In the genomic region with DNA sequence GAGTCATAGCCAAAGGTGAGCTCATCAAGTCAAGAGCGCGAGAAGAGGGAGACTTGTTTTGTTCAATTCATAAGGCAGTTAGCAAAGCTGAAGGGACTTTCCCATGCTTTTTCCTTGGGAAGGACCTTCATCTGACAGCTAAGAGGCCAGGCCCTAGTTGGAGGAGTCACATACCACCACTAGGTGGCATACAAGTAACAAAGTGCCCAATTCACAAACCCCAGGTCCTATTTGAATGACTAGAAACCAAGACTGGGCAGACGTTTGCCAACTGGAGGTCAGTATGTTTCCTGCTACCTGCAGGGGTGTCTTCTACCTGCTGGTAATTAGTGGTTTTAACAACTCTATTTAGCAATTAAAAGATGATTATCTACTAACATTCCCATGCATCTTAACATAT, we compare ENCODE assay signal across 10 mouse cellular contexts. TPM values are rescaled to one million over a fixed set of nuclear protein-coding genes. Genes with fewer than 3 reads are reported as not detected.
DNase-seq lines count a peak whose midpoint lies in the region; ATAC-seq and TF ChIP-seq lines count a peak whose summit lies in the region.
"Had no signal": no experiment of that assay in that cellular context is flagged by ENCODE, and none has a peak within 500 bp of the region (broad histone marks: within the 10 kb centered on the region; RNA-seq: fewer than 3 reads in every experiment).

No protein-coding gene starts in this region.

- 0 out of 2 replicates have a peak, but pooled peaks cover 2% of the 10 kb centered on the region for H3K4me1 ChIP-seq in forebrain, embryonic 16.5 days (replicated peaks; ENCODE audit: control insufficient read depth, insufficient read depth, low read length)
- 0 out of 2 replicates have a peak, but pooled peaks cover 2% of the 10 kb centered on the region for H3K4me1 ChIP-seq in kidney, embryonic 16.5 days (ENCODE audit: insufficient read depth, low read length)

- H3K27ac ChIP-seq in forebrain, embryonic 16.5 days (ENCODE audit: low read length) = no peak overlapping the region
- no peak overlapping the region for H3K27ac ChIP-seq in kidney, embryonic 16.5 days (ENCODE audit: low read length)

- peak; percentile 72; the same call in 1 of the 2 replicates for TF ChIP-seq CTCF in brain, embryonic 14.5 days (IDR thresholded peaks at IDR 0.05; ENCODE audit: borderline replicate concordance, extremely low read depth, insufficient read depth, insufficient read length)

- TF ChIP-seq POLR2A in brain, embryonic 14.5 days (IDR thresholded peaks at IDR 0.05; ENCODE audit: borderline replicate concordance, extremely low read depth, insufficient read depth, insufficient read length, poor library complexity, severe bottlenecking) = no peak

- no peak for ATAC-seq in CD4-positive, CD25-positive, alpha-beta regulatory T cell, adult 4 months
- ATAC-seq in forebrain, embryonic 16.5 days = peak; percentile 58
- ATAC-seq in kidney, embryonic 16.5 days (ENCODE audit: low FRiP score, low TSS enrichment) = peak; percentile 47; the same call in 1 of the 2 replicates

- no peak overlapping the region for H3K4me3 ChIP-seq in forebrain, embryonic 16.5 days (replicated peaks; ENCODE audit: low read length)
- no peak overlapping the region for H3K4me3 ChIP-seq in kidney, embryonic 16.5 days (ENCODE audit: low read length)

- 41% methylated on average over 3 of the region's 3 CpGs for WGBS in forebrain, embryonic 16.5 days
- 39% methylated on average over 3 of the region's 3 CpGs for WGBS in kidney, embryonic 16.5 days

- no peaks in the 10 kb centered on the region for H3K36me3 ChIP-seq in forebrain, embryonic 16.5 days (ENCODE audit: control insufficient read depth, insufficient read depth)
- H3K36me3 ChIP-seq in kidney, embryonic 16.5 days (ENCODE audit: insufficient read depth, low read length) = no peaks in the 10 kb centered on the region

- H3K9ac ChIP-seq in forebrain, embryonic 16.5 days (replicated peaks; ENCODE audit: low read depth, low read length) = no peak overlapping the region
- no peak overlapping the region for H3K9ac ChIP-seq in kidney, embryonic 16.5 days (replicated peaks; ENCODE audit: low read length)

- no peaks in the 10 kb centered on the region for H3K9me3 ChIP-seq in forebrain, embryonic 16.5 days (ENCODE audit: control insufficient read depth, low read length)
- no peaks in the 10 kb centered on the region for H3K9me3 ChIP-seq in kidney, embryonic 16.5 days (ENCODE audit: low read length)

- no peak overlapping the region for H3K4me2 ChIP-seq in forebrain, embryonic 16.5 days (ENCODE audit: low read length)
- H3K4me2 ChIP-seq in kidney, embryonic 16.5 days (replicated peaks; ENCODE audit: low read depth, low read length) = no peak overlapping the region

- DNase-seq in CD4-positive, CD25-positive, alpha-beta regulatory T cell, adult 2 months (ENCODE audit: low read depth, low spot score) = peak; percentile 65
- peak; percentile 18 for DNase-seq in 3134 (ENCODE audit: extremely low read depth, insufficient read length, low spot score)
- DNase-seq in brain, embryonic 14.5 days (ENCODE audit: low read depth) = peak; percentile 80
- peak; percentile 9 to 33 for DNase-seq in lung, adult 18-20 months
- DNase-seq in right cerebral cortex, postnatal 36 days (ENCODE audit: low spot score in 2 of 2) = peak; percentile 17 to 27

- H3K27me3 ChIP-seq in forebrain, embryonic 16.5 days (replicated peaks; ENCODE audit: control insufficient read depth, insufficient read depth, low read length) = 0 out of 2 replicates have a peak, but pooled peaks cover 4% of the 10 kb centered on the region
- H3K27me3 ChIP-seq in kidney, embryonic 16.5 days (ENCODE audit: insufficient read depth, low read length) = peaks cover 25% of the 10 kb centered on the region

RNA-seq across cellular contexts. Expression of a gene that starts 9.7 kb away (rescaled TPM):
- polyA plus RNA-seq in CD4-positive, CD25-positive, alpha-beta regulatory T cell, adult 4 months (2017; shearing (Covaris generic)) = 1 to 10 TPM; 2.0 to 4.4 TPM
- polyA plus RNA-seq in brain, embryonic 14.5 days (2012; rRNA removed) = 0.19 and 0.28 TPM in 2 replicates
- not detected in 2 replicates for polyA plus RNA-seq in forebrain, embryonic 16.5 days (2015; fragmentation: Nextera tagmentation; extraction: Ambion mirVana)
- polyA plus RNA-seq in kidney, embryonic 16.5 days (2015; fragmentation: Nextera tagmentation; extraction: Ambion mirVana) = 0.36 TPM in 1 of 2 replicates, not detected in the other

RNA-seq across cellular contexts. Expression of a gene that starts 12.1 kb away (rescaled TPM):
- polyA plus RNA-seq in CD4-positive, CD25-positive, alpha-beta regulatory T cell, adult 4 months (2017; shearing (Covaris generic)) = not detected
- polyA plus RNA-seq in brain, embryonic 14.5 days (2012; rRNA removed) = not detected in 2 replicates
- polyA plus RNA-seq in forebrain, embryonic 16.5 days (2015; fragmentation: Nextera tagmentation; extraction: Ambion mirVana) = not detected in 2 replicates
- not detected in 2 replicates for polyA plus RNA-seq in kidney, embryonic 16.5 days (2015; fragmentation: Nextera tagmentation; extraction: Ambion mirVana)
- polyA plus RNA-seq: heart, embryonic 16.5 days; spleen, adult 2 months had no signal

RNA-seq across cellular contexts. Expression of a gene that starts 36.1 kb away (rescaled TPM):
- polyA plus RNA-seq in CD4-positive, CD25-positive, alpha-beta regulatory T cell, adult 4 months (2017; shearing (Covaris generic)) = not detected
- not detected in 2 replicates for polyA plus RNA-seq in brain, embryonic 14.5 days (2012; rRNA removed)
- not detected in 2 replicates for polyA plus RNA-seq in forebrain, embryonic 16.5 days (2015; fragmentation: Nextera tagmentation; extraction: Ambion mirVana)
- polyA plus RNA-seq in kidney, embryonic 16.5 days (2015; fragmentation: Nextera tagmentation; extraction: Ambion mirVana) = not detected in 2 replicates
- polyA plus RNA-seq: heart, embryonic 16.5 days; spleen, adult 2 months had no signal

RNA-seq across cellular contexts. Expression of a gene that starts 48.7 kb away (rescaled TPM):
- under 1 TPM in 1 of 2 experiments, not detected in 1; 0.98 TPM for polyA plus RNA-seq in CD4-positive, CD25-positive, alpha-beta regulatory T cell, adult 4 months (2017; shearing (Covaris generic))
- polyA plus RNA-seq in brain, embryonic 14.5 days (2012; rRNA removed) = 0.03 and 0.16 TPM in 2 replicates
- polyA plus RNA-seq in forebrain, embryonic 16.5 days (2015; fragmentation: Nextera tagmentation; extraction: Ambion mirVana) = not detected in 2 replicates
- not detected in 2 replicates for polyA plus RNA-seq in kidney, embryonic 16.5 days (2015; fragmentation: Nextera tagmentation; extraction: Ambion mirVana)

Comparison
In these comparisons a context has a peak if more than half of its experiments do, and no peak if none do; other contexts are left out.
1. DNase-seq: peak in every context shown above with its lines; median percentile 80 in brain, embryonic 14.5 days; 65 in CD4-positive, CD25-positive, alpha-beta regulatory T cell, adult 2 months; 22 in right cerebral cortex, postnatal 36 days; 21 in lung, adult 18-20 months; 18 in 3134.